Mouse (Mus musculus): Measurements from ENCODE around the gene Prmt8. TPM values are rescaled to one million over a fixed set of nuclear protein-coding genes. Genes with fewer than 3 reads are reported as not detected.

Prmt8 gene
- polyA plus RNA-seq, 1 experiment: 2.1 TPM

DNA sequence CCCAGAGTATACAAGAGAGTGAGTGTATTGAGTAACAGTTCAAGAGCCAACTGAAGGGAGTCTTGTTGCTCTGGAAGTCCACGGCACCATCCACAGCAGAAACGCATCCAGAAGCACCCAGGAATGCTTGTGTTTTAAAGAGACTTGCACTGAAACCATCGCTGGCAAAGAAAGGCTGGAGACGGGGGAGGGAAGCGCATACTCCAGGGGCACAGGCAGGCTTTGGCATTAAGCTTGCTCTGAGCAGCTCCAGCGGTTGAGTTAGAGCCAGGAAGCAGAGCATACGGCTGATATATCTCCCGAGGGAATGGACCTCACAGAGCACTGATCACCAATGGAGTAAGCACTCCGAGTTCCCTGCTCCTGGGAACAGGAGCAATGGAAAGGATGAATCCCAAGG is 91.0 kb downstream of the Prmt8 start:
- Histone ChIP-seq H3K4me3 (replicated peaks; ENCODE audit: extremely low read depth, low read depth, low read length) (no peak overlapping the region), H3K4me1 (ENCODE audit: control insufficient read depth, insufficient read depth, low read length) (no peaks in the 10 kb centered on the region)
- DNase-seq: no peak
- TF ChIP-seq CTCF (IDR thresholded peaks at IDR 0.05; ENCODE audit: insufficient read depth, low read length) (no peak), POLR2A (IDR thresholded peaks at IDR 0.05; ENCODE audit: borderline replicate concordance, extremely low read depth, low read depth, low read length) (no peak)
- WGBS: 65% methylated on average over 9 of the region's 9 CpGs

DNA sequence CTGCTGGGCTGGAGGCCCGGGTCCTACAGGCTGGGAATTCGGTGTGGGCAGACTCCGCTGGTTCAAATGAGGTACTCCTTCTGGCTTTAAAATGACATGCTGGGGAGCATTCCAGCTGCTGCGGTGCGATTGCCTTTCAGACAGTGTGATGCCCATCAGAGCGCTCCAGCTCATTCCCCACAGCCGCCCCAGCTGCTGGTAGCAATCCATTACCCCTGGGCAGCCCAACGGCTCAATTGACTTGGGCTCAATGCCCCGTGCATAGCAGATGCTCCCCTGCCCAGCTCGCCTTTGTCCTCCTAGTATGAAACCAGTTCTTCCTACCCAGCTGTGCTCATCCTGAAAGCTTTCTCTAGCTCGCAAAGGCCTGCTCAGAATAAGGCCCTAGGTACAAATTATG is 92.4 kb downstream of the Prmt8 start:
- TF ChIP-seq CTCF (IDR thresholded peaks at IDR 0.05; ENCODE audit: insufficient read depth, low read length) (no peak), POLR2A (IDR thresholded peaks at IDR 0.05; ENCODE audit: borderline replicate concordance, extremely low read depth, low read depth, low read length) (no peak)
- DNase-seq: no peak

DNA sequence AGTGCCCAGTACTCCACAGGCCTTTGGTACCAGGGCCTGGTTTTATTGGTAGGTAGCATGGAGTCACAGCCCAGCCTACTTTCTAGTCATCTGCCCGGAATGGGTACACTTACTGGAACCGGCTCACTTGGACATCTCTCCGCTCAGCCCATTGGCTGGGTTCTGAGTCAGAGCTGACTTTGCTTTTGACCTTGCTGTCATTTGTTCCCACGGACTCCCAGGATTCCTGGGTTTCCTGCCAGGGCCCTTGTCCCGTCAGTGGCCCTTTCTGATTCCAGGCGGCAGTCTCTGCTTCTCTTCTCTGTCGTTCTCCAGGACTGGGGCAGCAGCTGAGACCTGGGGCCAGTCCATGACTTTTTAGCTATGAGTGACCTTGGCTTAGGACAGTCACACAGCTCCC is 97.2 kb downstream of the Prmt8 start:
- DNase-seq: no peak
- 59% methylated on average over 7 of the region's 7 CpGs for WGBS
- TF ChIP-seq POLR2A (IDR thresholded peaks at IDR 0.05; ENCODE audit: borderline replicate concordance, extremely low read depth, low read depth, low read length) (no peak), CTCF (IDR thresholded peaks at IDR 0.05; ENCODE audit: insufficient read depth, low read length) (no peak)
- Histone ChIP-seq H3K4me3 (replicated peaks; ENCODE audit: extremely low read depth, low read depth, low read length) (no peak overlapping the region), H3K4me1 (ENCODE audit: control insufficient read depth, insufficient read depth, low read length) (no peaks in the 10 kb centered on the region)

More for the DNA sequence above, 92.4 kb downstream of the Prmt8 start:
- Histone ChIP-seq H3K4me3 (replicated peaks; ENCODE audit: extremely low read depth, low read depth, low read length) (no peak overlapping the region), H3K4me1 (ENCODE audit: control insufficient read depth, insufficient read depth, low read length) (no peaks in the 10 kb centered on the region)
- WGBS: 80% methylated on average over 11 of the region's 11 CpGs

DNA sequence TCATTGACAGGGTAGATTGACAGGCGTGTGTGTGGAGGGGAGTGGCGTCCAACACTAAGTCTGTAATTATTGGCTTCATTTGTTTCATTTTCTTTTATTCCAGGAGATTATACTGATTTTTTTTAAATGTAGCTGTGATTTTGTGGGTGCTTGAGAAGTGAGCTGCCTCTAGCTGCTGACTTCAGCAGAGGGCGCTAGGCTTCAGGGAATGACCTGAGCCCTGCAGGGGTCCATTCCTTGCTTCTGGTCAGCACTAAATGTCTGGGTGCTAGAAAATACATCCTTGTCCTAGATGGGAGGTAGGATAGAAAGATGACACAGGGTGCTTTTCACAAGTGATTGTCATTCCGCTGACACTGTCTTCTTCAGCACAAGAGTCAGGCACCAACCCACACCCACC is 99.2 kb downstream of the Prmt8 start:
- no peak for TF ChIP-seq POLR2A (IDR thresholded peaks at IDR 0.05; ENCODE audit: borderline replicate concordance, extremely low read depth, low read depth, low read length)
- no peak for TF ChIP-seq CTCF (IDR thresholded peaks at IDR 0.05; ENCODE audit: insufficient read depth, low read length)
- DNase-seq: no peak
- Histone ChIP-seq H3K4me3 (replicated peaks; ENCODE audit: extremely low read depth, low read depth, low read length) (no peak overlapping the region), H3K4me1 (ENCODE audit: control insufficient read depth, insufficient read depth, low read length) (no peaks in the 10 kb centered on the region)
- 88% methylated on average over 4 of the region's 4 CpGs for WGBS

DNA sequence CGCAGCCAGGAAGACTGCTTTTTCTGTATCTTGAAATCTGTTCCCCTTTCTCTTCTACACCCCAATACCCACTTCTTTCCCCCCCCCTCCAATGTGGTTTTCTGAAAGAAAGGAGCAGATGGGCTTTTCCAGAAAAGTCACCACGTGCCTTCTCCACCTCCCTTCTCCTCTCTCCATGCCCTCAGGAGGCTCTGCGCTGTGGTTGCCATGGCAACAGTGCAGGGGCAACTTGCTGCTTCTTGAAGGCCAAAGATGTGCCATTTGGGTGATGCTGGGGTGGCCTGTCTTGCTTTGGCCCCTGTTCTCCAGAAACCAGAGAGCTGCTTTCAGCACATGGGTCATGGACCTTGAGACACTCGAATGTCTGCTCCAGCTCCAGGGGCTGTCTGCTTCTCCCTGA is 100.0 kb downstream of the Prmt8 start:
- 74% methylated on average over 4 of the region's 4 CpGs for WGBS
- TF ChIP-seq CTCF (IDR thresholded peaks at IDR 0.05; ENCODE audit: insufficient read depth, low read length) (no peak), POLR2A (IDR thresholded peaks at IDR 0.05; ENCODE audit: borderline replicate concordance, extremely low read depth, low read depth, low read length) (no peak)
- DNase-seq: no peak
- H3K4me3 ChIP-seq (replicated peaks; ENCODE audit: extremely low read depth, low read depth, low read length): no peak overlapping the region
- no peaks in the 10 kb centered on the region for H3K4me1 ChIP-seq (ENCODE audit: control insufficient read depth, insufficient read depth, low read length)

DNA sequence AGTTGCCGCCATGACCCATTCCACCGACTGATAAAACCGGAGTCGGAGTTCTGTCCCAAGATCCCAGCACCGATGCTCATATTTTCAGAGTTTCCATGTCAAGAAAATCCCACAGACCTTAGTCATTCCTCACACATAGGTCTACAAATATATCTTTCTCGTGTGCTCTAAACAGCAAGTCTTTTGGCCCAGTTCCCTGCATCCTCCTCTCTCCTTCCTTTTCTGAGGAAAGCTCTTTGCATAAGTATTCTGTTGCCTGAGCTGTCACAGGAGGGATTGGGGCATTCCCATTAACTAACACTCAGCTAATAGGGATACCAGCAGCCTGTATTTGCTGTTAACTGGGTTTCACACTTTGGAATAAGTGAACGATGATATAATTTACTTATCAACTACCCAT is 106.0 kb downstream of the Prmt8 start:
- Histone ChIP-seq H3K4me1 (ENCODE audit: control insufficient read depth, insufficient read depth, low read length) (no peaks in the 10 kb centered on the region), H3K4me3 (replicated peaks; ENCODE audit: extremely low read depth, low read depth, low read length) (no peak overlapping the region)
- WGBS: 66% methylated on average over 7 of the region's 7 CpGs
- TF ChIP-seq POLR2A (IDR thresholded peaks at IDR 0.05; ENCODE audit: borderline replicate concordance, extremely low read depth, low read depth, low read length) (no peak), CTCF (IDR thresholded peaks at IDR 0.05; ENCODE audit: insufficient read depth, low read length) (no peak)
- no peak for DNase-seq

DNA sequence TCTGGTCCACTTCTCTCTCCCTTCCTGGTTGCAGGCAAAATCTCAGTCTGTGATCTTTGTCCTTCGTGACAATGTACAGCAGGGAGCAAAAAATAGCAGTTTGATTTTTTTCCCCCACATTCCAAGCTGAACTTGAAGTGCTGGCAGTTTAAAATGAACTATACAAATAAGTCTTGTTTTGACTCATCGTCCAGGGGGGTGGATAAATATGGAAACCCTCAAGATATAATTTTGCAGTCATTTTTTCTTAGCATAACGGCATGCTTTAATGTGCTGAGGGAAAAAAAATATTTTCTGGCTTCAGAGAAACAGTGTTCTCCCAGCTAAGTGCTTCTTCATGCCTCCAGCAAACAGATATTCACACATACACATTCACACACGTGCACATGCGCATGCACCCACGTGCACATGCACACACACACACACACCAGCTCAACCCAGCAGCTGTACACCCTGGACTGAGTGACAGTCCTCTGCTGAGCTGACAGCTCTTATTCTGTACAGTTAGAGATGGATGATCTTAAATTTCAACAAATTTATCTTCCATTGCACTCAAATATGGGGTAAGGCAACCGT is 107.5 kb downstream of the Prmt8 start:
- no peak for DNase-seq
- Histone ChIP-seq H3K4me3 (replicated peaks; ENCODE audit: extremely low read depth, low read depth, low read length) (no peak overlapping the region), H3K4me1 (ENCODE audit: control insufficient read depth, insufficient read depth, low read length) (peaks cover 2% of the 10 kb centered on the region; the same call in 1 of the 2 replicates)
- 74% methylated on average over 7 of the region's 7 CpGs for WGBS
- TF ChIP-seq CTCF (IDR thresholded peaks at IDR 0.05; ENCODE audit: insufficient read depth, low read length): no peak
- no peak for TF ChIP-seq POLR2A (IDR thresholded peaks at IDR 0.05; ENCODE audit: borderline replicate concordance, extremely low read depth, low read depth, low read length)

DNA sequence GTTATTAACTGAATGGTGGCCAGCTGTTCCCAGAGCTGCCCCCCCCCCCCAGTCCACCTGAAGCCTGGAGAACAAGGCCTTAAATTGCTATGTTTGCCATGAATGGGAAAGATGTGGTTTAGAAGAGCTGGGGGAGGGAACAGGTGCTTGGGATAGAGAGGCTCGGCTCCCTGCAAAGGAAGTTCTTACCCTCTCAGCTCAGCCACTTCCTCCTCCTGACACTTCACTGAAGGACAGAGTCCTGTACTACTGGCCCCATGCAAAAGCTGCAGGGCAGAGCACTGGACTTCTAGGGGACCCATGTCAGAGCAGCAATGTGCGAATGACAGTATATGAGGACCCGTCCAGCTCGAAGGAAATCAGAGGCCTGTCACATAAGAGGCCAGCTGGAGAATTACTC is 109.3 kb downstream of the Prmt8 start:
- 60% methylated on average over 4 of the region's 4 CpGs for WGBS
- DNase-seq: no peak
- H3K4me1 ChIP-seq (ENCODE audit: control insufficient read depth, insufficient read depth, low read length): peaks cover 2% of the 10 kb centered on the region; the same call in 1 of the 2 replicates

DNA sequence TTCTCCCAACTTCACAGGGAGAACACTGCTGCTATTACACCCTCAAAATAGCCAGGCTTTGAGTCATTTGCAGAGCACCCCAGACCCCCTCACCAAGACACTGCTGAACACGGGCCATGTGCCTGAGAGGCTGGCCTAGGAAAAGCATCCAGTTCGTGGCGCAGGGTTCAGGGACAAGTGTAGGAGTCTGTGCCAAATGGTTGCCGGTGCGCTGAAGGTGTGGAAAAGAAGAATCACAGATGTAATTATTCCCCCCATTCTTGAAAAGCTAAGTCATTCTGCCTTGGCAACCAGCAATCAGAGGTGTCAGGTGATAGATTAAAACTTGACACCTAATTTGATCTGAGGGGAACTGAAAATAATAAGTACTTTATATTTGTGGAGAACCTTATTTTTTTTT is 109.8 kb downstream of the Prmt8 start:
- Histone ChIP-seq H3K4me3 (replicated peaks; ENCODE audit: extremely low read depth, low read depth, low read length) (no peak overlapping the region), H3K4me1 (ENCODE audit: control insufficient read depth, insufficient read depth, low read length) (peaks cover 2% of the 10 kb centered on the region; the same call in 1 of the 2 replicates)
- TF ChIP-seq CTCF (IDR thresholded peaks at IDR 0.05; ENCODE audit: insufficient read depth, low read length) (no peak), POLR2A (IDR thresholded peaks at IDR 0.05; ENCODE audit: borderline replicate concordance, extremely low read depth, low read depth, low read length) (no peak)
- DNase-seq: no peak
- 77% methylated on average over 5 of the region's 5 CpGs for WGBS

More for the DNA sequence above, 109.3 kb downstream of the Prmt8 start:
- no peak overlapping the region for H3K4me3 ChIP-seq (replicated peaks; ENCODE audit: extremely low read depth, low read depth, low read length)
- no peak for TF ChIP-seq CTCF (IDR thresholded peaks at IDR 0.05; ENCODE audit: insufficient read depth, low read length)
- no peak for TF ChIP-seq POLR2A (IDR thresholded peaks at IDR 0.05; ENCODE audit: borderline replicate concordance, extremely low read depth, low read depth, low read length)

DNA sequence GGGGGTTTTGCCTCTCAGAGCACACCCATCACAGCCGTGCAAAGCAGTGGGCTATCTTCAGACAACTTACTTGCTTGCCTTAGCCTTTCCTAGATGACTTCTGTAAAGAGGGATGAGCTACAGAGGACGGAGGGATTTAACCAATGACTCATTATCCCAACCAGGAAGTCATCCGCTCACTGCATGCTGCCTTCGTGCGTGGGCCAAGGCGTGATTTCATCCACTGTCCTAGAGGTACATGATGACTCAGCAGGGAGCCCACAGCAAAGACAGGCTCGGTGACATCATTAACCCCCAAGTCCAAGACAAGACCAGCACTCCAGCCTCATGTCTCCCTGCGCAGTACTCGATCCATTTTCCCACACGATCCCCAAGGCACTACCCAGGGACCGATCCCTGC is 112.1 kb downstream of the Prmt8 start:
- H3K4me3 ChIP-seq (replicated peaks; ENCODE audit: extremely low read depth, low read depth, low read length): no peak overlapping the region
- no peak for DNase-seq
- TF ChIP-seq POLR2A (IDR thresholded peaks at IDR 0.05; ENCODE audit: borderline replicate concordance, extremely low read depth, low read depth, low read length) (no peak), CTCF (IDR thresholded peaks at IDR 0.05; ENCODE audit: insufficient read depth, low read length) (no peak)
- 90% methylated on average over 11 of the region's 11 CpGs for WGBS
- H3K4me1 ChIP-seq (ENCODE audit: control insufficient read depth, insufficient read depth, low read length): peaks cover 2% of the 10 kb centered on the region; the same call in 1 of the 2 replicates

Measured in lung, adult 2 months (tissue).